Comparison of ENCODE assay signal across 7 mouse cellular contexts in genomic region chr5:138171695-138172491, GRCm38 (mm10). TPM values are rescaled to one million over a fixed set of nuclear protein-coding genes. Genes with fewer than 3 reads are reported as not detected.
A peak's percentile ranks its signal among the peaks of the same experiment; 100 is the strongest.
DNase-seq lines count a peak whose midpoint lies in the region; ATAC-seq and TF ChIP-seq lines count a peak whose summit lies in the region.

Gene Ap4m1, plus strand, starts transcription at chr5:138172002.
Gene Mcm7, minus strand, starts transcription at chr5:138172422.

- TF ChIP-seq CTCF in intestine, postnatal 0 days (IDR thresholded peaks at IDR 0.05; ENCODE audit: low read depth), result peak; percentile 53
- peak; percentile 7; the same call in 1 of the 2 replicates for TF ChIP-seq CTCF in small intestine, adult 2 months (IDR thresholded peaks at IDR 0.05; ENCODE audit: extremely low read depth, insufficient read length, insufficient replicate concordance, low read depth, low read length)

- peak within 1 kb of the TSS; percentile 97 for H3K27ac ChIP-seq in embryonic facial prominence, embryonic 10.5 days (replicated peaks)
- peak within 1 kb of the TSS; percentile 84 for H3K27ac ChIP-seq in intestine, postnatal 0 days (ENCODE audit: low read depth, low read length)
- H3K27ac ChIP-seq in midbrain, embryonic 12.5 days (replicated peaks), result peak within 1 kb of the TSS; percentile 92
- H3K27ac ChIP-seq in small intestine, adult 2 months (ENCODE audit: insufficient read depth, low read depth, low read length), result peak within 1 kb of the TSS; percentile 80

- H3K4me1 ChIP-seq in embryonic facial prominence, embryonic 10.5 days, result peaks cover 23% of the 10 kb centered on the region
- 0 out of 2 replicates have a peak, but pooled peaks cover 10% of the 10 kb centered on the region for H3K4me1 ChIP-seq in intestine, postnatal 0 days (replicated peaks; ENCODE audit: control insufficient read depth, insufficient read depth, low read length)
- H3K4me1 ChIP-seq in midbrain, embryonic 12.5 days, result peaks cover 20% of the 10 kb centered on the region
- H3K4me1 ChIP-seq in small intestine, adult 2 months (ENCODE audit: control insufficient read depth, insufficient read depth, insufficient read length, low read length), result peaks cover 7% of the 10 kb centered on the region; the same call in 1 of the 2 replicates

- intact Hi-C loops in left cerebral cortex, postnatal 4 days (cut with DNase I), result no loop called here

- WGBS in embryonic facial prominence, embryonic 10.5 days, result under 1% methylated on average over 54 of the region's 54 CpGs
- under 1% methylated on average over 54 of the region's 54 CpGs for WGBS in intestine, postnatal 0 days
- under 1% methylated on average over 54 of the region's 54 CpGs for WGBS in midbrain, embryonic 12.5 days
- under 1% methylated on average over 54 of the region's 54 CpGs for WGBS in small intestine, adult 2 months

- ATAC-seq in intestine, postnatal 0 days, result peak; percentile 86
- ATAC-seq in midbrain, embryonic 12.5 days (ENCODE audit: low FRiP score, low read depth), result peak; percentile 89

- peak; percentile 98 for DNase-seq in adrenal gland, postnatal 10 days
- peak; percentile 94 for DNase-seq in embryonic facial prominence, embryonic 10.5 days (ENCODE audit: low spot score)
- no peak for DNase-seq in gonadal fat pad, adult 2 months (ENCODE audit: low read depth)
- DNase-seq in left cerebral cortex, postnatal 4 days, result peak; percentile 99

- no peaks in the 10 kb centered on the region for H3K27me3 ChIP-seq in embryonic facial prominence, embryonic 10.5 days (replicated peaks; ENCODE audit: low read depth, poor library complexity, severe bottlenecking)
- no peaks in the 10 kb centered on the region for H3K27me3 ChIP-seq in intestine, postnatal 0 days (replicated peaks; ENCODE audit: control insufficient read depth, insufficient read depth, low read length)
- H3K27me3 ChIP-seq in midbrain, embryonic 12.5 days, result no peaks in the 10 kb centered on the region
- no peaks in the 10 kb centered on the region for H3K27me3 ChIP-seq in small intestine, adult 2 months (ENCODE audit: control insufficient read depth, insufficient read depth, low read length)

- no peaks in the 10 kb centered on the region for H3K9me3 ChIP-seq in embryonic facial prominence, embryonic 10.5 days
- no peaks in the 10 kb centered on the region for H3K9me3 ChIP-seq in intestine, postnatal 0 days (ENCODE audit: control insufficient read depth)
- no peaks in the 10 kb centered on the region for H3K9me3 ChIP-seq in midbrain, embryonic 12.5 days

- H3K4me2 ChIP-seq in intestine, postnatal 0 days (replicated peaks; ENCODE audit: low read depth), result peak within 1 kb of the TSS; percentile 99
- H3K4me2 ChIP-seq in midbrain, embryonic 12.5 days (replicated peaks), result peak within 1 kb of the TSS; percentile 90

- peak; percentile 25; the same call in 1 of the 2 replicates for TF ChIP-seq POLR2A in small intestine, adult 2 months (IDR thresholded peaks at IDR 0.05; ENCODE audit: low read depth, low read length)

- H3K36me3 ChIP-seq in embryonic facial prominence, embryonic 10.5 days (replicated peaks), result peaks cover 71% of the 10 kb centered on the region
- peaks cover 46% of the 10 kb centered on the region for H3K36me3 ChIP-seq in intestine, postnatal 0 days (ENCODE audit: control insufficient read depth, insufficient read depth)
- H3K36me3 ChIP-seq in midbrain, embryonic 12.5 days, result peaks cover 61% of the 10 kb centered on the region
- H3K36me3 ChIP-seq in small intestine, adult 2 months (ENCODE audit: control insufficient read depth, insufficient read depth, low read length), result peaks cover 33% of the 10 kb centered on the region

- peak within 1 kb of the TSS; percentile 87 for H3K4me3 ChIP-seq in embryonic facial prominence, embryonic 10.5 days
- peak within 1 kb of the TSS; percentile 67 for H3K4me3 ChIP-seq in intestine, postnatal 0 days (ENCODE audit: low read depth, low read length)
- peak within 1 kb of the TSS; percentile 80 for H3K4me3 ChIP-seq in midbrain, embryonic 12.5 days
- H3K4me3 ChIP-seq in small intestine, adult 2 months (ENCODE audit: low read depth, low read length), result peak within 1 kb of the TSS; percentile 69

- peak within 1 kb of the TSS; percentile 71 for H3K9ac ChIP-seq in intestine, postnatal 0 days (ENCODE audit: low read depth, low read length)
- peak within 1 kb of the TSS; percentile 80 for H3K9ac ChIP-seq in midbrain, embryonic 12.5 days (replicated peaks)

RNA-seq across cellular contexts. Expression of gene Ap4m1, which starts in this region (rescaled TPM):
- 10 to 100 TPM; 19.7 to 31.9 TPM for total RNA-seq in adrenal gland, postnatal 10 days (2021)
- 30.6 and 33.0 TPM in 2 replicates for polyA plus RNA-seq in embryonic facial prominence, embryonic 10.5 days (2016; fragmentation: Nextera tagmentation; extraction: Ambion mirVana)
- polyA plus RNA-seq in gonadal fat pad, adult 2 months (2012; rRNA removed), result 30.9 and 49.3 TPM in 2 replicates
- polyA plus RNA-seq in intestine, postnatal 0 days (2015; fragmentation: Nextera tagmentation; extraction: Ambion mirVana), result 4.8 and 5.5 TPM in 2 replicates
- 10 to 100 TPM; 33.2 to 37.3 TPM for total RNA-seq in left cerebral cortex, postnatal 4 days (2021)
- 27.9 and 28.2 TPM in 2 replicates for polyA plus RNA-seq in midbrain, embryonic 12.5 days (2016; fragmentation: Nextera tagmentation; extraction: Ambion mirVana)
- 11.0 and 18.3 TPM in 2 replicates for polyA plus RNA-seq in small intestine, adult 2 months (2012; rRNA removed)

RNA-seq across cellular contexts. Expression of gene Mcm7, which starts in this region (rescaled TPM):
- 10 to 100 TPM; 52.6 to 68.5 TPM for total RNA-seq in adrenal gland, postnatal 10 days (2021)
- polyA plus RNA-seq in embryonic facial prominence, embryonic 10.5 days (2016; fragmentation: Nextera tagmentation; extraction: Ambion mirVana), result 365 and 378 TPM in 2 replicates
- polyA plus RNA-seq in gonadal fat pad, adult 2 months (2012; rRNA removed), result 20.9 and 24.1 TPM in 2 replicates
- polyA plus RNA-seq in intestine, postnatal 0 days (2015; fragmentation: Nextera tagmentation; extraction: Ambion mirVana), result 35.9 and 39.1 TPM in 2 replicates
- 10 to 100 TPM; 34.9 to 37.6 TPM for total RNA-seq in left cerebral cortex, postnatal 4 days (2021)
- polyA plus RNA-seq in midbrain, embryonic 12.5 days (2016; fragmentation: Nextera tagmentation; extraction: Ambion mirVana), result 250 and 269 TPM in 2 replicates
- polyA plus RNA-seq in small intestine, adult 2 months (2012; rRNA removed), result 10.8 and 25.2 TPM in 2 replicates
